41 mouse cellular contexts compared by ENCODE assay signal in the genomic region with DNA sequence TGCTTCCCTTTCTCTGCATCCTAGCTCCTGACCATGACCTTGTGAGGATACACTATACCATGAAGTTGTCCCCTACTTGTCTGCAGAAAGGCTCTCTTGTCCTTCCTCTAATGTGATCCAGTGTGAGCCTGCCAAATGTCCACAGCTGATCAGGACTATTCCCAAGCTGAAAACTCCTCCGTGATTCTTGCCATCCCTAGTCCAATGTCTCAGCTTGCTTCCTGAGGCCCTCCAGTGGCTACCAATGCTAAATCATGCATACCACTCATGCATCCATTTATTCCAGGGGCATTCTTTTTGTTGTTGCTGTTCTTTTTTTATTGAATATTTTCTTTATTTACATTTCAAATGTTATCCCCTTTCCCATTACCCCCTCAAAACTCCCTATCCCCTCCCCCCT. TPM values are rescaled to one million over a fixed set of nuclear protein-coding genes. Genes with fewer than 3 reads are reported as not detected.
DNase-seq lines count a peak whose midpoint lies in the region; ATAC-seq and TF ChIP-seq lines count a peak whose summit lies in the region.
"Had no signal": no experiment of that assay in that cellular context is flagged by ENCODE, and none has a peak within 500 bp of the region (broad histone marks: within the 10 kb centered on the region; RNA-seq: fewer than 3 reads in every experiment).

No protein-coding gene starts in this region.

- no peak overlapping the region for H3K9ac ChIP-seq in midbrain, postnatal 0 days (replicated peaks; ENCODE audit: low read length, poor library complexity, severe bottlenecking)
- H3K9ac ChIP-seq in midbrain, embryonic 16.5 days (ENCODE audit: low read depth, low read length) = no peak overlapping the region
- no peak overlapping the region for H3K9ac ChIP-seq in stomach, postnatal 0 days (ENCODE audit: low read length)
- H3K9ac ChIP-seq: embryonic facial prominence, embryonic 13.5 days; heart, embryonic 15.5 days; limb, embryonic 13.5 days; midbrain, embryonic 12.5 days had no signal

- H3K27ac ChIP-seq in midbrain, postnatal 0 days (ENCODE audit: low read depth, low read length) = no peak overlapping the region
- no peak overlapping the region for H3K27ac ChIP-seq in midbrain, embryonic 16.5 days (ENCODE audit: low read length)
- no peak overlapping the region for H3K27ac ChIP-seq in stomach, postnatal 0 days (replicated peaks)
- H3K27ac ChIP-seq: embryonic facial prominence, embryonic 13.5 days; heart, embryonic 10.5 days; heart, embryonic 15.5 days; limb, embryonic 13.5 days; midbrain, embryonic 12.5 days had no signal

- DNase-seq in cerebellum, postnatal 10 days = peak; percentile 53 to 56
- DNase-seq in cerebellum, adult 11 months = no peak
- peak; percentile 13 for DNase-seq in layer of hippocampus, adult 11-12 months (ENCODE audit: low spot score)
- no peak for DNase-seq in layer of hippocampus, adult 9-11 months
- DNase-seq in midbrain, postnatal 0 days (ENCODE audit: low spot score) = peak; percentile 60
- no peak for DNase-seq in stomach, postnatal 0 days (ENCODE audit: low spot score)
- no peak for DNase-seq in retina, embryonic 14.5 days (ENCODE audit: low spot score)
- DNase-seq: adrenal gland, adult 2 months; B cell, adult 2 months; gastrocnemius, postnatal 25 days; heart, adult 11 months; kidney, adult 8-10 months; kidney, postnatal 14 days; lung, postnatal 4 days; retina, postnatal 1 day; right cerebral cortex, postnatal 14 days had no signal

- H3K27me3 ChIP-seq in midbrain, postnatal 0 days (ENCODE audit: insufficient read depth, low read length) = no peaks in the 10 kb centered on the region
- no peaks in the 10 kb centered on the region for H3K27me3 ChIP-seq in midbrain, embryonic 16.5 days (ENCODE audit: control insufficient read depth, insufficient read depth, low read depth, low read length)
- H3K27me3 ChIP-seq in stomach, postnatal 0 days (ENCODE audit: control insufficient read depth, insufficient read depth, low read length) = no peaks in the 10 kb centered on the region
- H3K27me3 ChIP-seq: heart, embryonic 15.5 days; limb, embryonic 13.5 days; megakaryocyte, embryonic 14.5 days; midbrain, embryonic 12.5 days had no signal

- H3K4me1 ChIP-seq in midbrain, postnatal 0 days (ENCODE audit: insufficient read depth, low read length) = no peaks in the 10 kb centered on the region; the same call in 1 of the 2 replicates
- H3K4me1 ChIP-seq in midbrain, embryonic 16.5 days (ENCODE audit: control insufficient read depth, insufficient read depth, low read length) = peaks cover 23% of the 10 kb centered on the region
- no peaks in the 10 kb centered on the region for H3K4me1 ChIP-seq in stomach, postnatal 0 days (replicated peaks; ENCODE audit: control insufficient read depth, insufficient read depth)
- H3K4me1 ChIP-seq: embryonic facial prominence, embryonic 13.5 days; heart, embryonic 10.5 days; heart, embryonic 15.5 days; limb, embryonic 13.5 days; megakaryocyte, embryonic 14.5 days had no signal

- no peaks in the 10 kb centered on the region for H3K36me3 ChIP-seq in midbrain, postnatal 0 days (ENCODE audit: insufficient read depth, low read length)
- H3K36me3 ChIP-seq in midbrain, embryonic 16.5 days (ENCODE audit: control insufficient read depth, insufficient read depth, low read length) = no peaks in the 10 kb centered on the region
- H3K36me3 ChIP-seq in stomach, postnatal 0 days (ENCODE audit: control insufficient read depth, insufficient read depth, low read length) = no peaks in the 10 kb centered on the region
- H3K36me3 ChIP-seq: embryonic facial prominence, embryonic 13.5 days; heart, embryonic 10.5 days; heart, embryonic 15.5 days; limb, embryonic 13.5 days; midbrain, embryonic 12.5 days had no signal

- H3K4me3 ChIP-seq in midbrain, postnatal 0 days (ENCODE audit: low read depth, low read length) = no peak overlapping the region
- no peak overlapping the region for H3K4me3 ChIP-seq in midbrain, embryonic 16.5 days (ENCODE audit: low read depth, low read length)
- H3K4me3 ChIP-seq in stomach, postnatal 0 days (ENCODE audit: low read depth, low read length) = no peak overlapping the region
- H3K4me3 ChIP-seq: embryonic facial prominence, embryonic 13.5 days; erythroblast, embryonic 14.5 days; heart, embryonic 10.5 days; heart, embryonic 15.5 days; limb, embryonic 13.5 days; midbrain, embryonic 12.5 days had no signal

- H3K4me2 ChIP-seq in midbrain, postnatal 0 days (ENCODE audit: low read depth, low read length, poor library complexity, severe bottlenecking) = no peak overlapping the region
- H3K4me2 ChIP-seq in midbrain, embryonic 16.5 days (ENCODE audit: low read length) = no peak overlapping the region
- no peak overlapping the region for H3K4me2 ChIP-seq in stomach, postnatal 0 days (replicated peaks; ENCODE audit: low read depth)
- H3K4me2 ChIP-seq: embryonic facial prominence, embryonic 13.5 days; heart, embryonic 15.5 days; limb, embryonic 13.5 days; liver, embryonic 11.5 days; midbrain, embryonic 12.5 days had no signal

- no peaks in the 10 kb centered on the region for H3K9me3 ChIP-seq in midbrain, postnatal 0 days (ENCODE audit: low read length)
- no peaks in the 10 kb centered on the region for H3K9me3 ChIP-seq in midbrain, embryonic 16.5 days (replicated peaks; ENCODE audit: control insufficient read depth, low read length, poor library complexity, severe bottlenecking)
- H3K9me3 ChIP-seq in stomach, postnatal 0 days (ENCODE audit: control insufficient read depth, low read length) = no peaks in the 10 kb centered on the region
- H3K9me3 ChIP-seq: embryonic facial prominence, embryonic 13.5 days; heart, embryonic 10.5 days; heart, embryonic 15.5 days; limb, embryonic 13.5 days; midbrain, embryonic 12.5 days had no signal

- TF ChIP-seq EP300 in stomach, postnatal 0 days (optimal IDR thresholded peaks at IDR 0.05) = no peak

- ATAC-seq in midbrain, postnatal 0 days (ENCODE audit: low FRiP score) = no peak
- ATAC-seq in midbrain, embryonic 16.5 days = no peak
- no peak for ATAC-seq in stomach, postnatal 0 days (ENCODE audit: low FRiP score, low TSS enrichment)
- ATAC-seq: activated CD4-positive, CD25-positive, alpha-beta regulatory T cell, adult 4 months; intestine, embryonic 16.5 days had no signal

- peak; percentile 68 for TF ChIP-seq CTCF in midbrain, postnatal 0 days (IDR thresholded peaks at IDR 0.05)
- TF ChIP-seq CTCF in stomach, postnatal 0 days (IDR thresholded peaks at IDR 0.05; ENCODE audit: low read depth) = peak; percentile 7; the same call in 1 of the 2 replicates

- WGBS in midbrain, postnatal 0 days = 31% methylated on average over 1 of the region's 1 CpGs
- WGBS in midbrain, embryonic 16.5 days = 39% methylated on average over 1 of the region's 1 CpGs
- WGBS in stomach, postnatal 0 days = 28% methylated on average over 1 of the region's 1 CpGs

RNA-seq across cellular contexts. Expression of a gene that starts 21.6 kb away (rescaled TPM):
- total RNA-seq in midbrain, postnatal 0 days (2014; rRNA removed) = not detected in 2 replicates
- 0.23 TPM in 1 of 2 replicates, not detected in the other for polyA plus RNA-seq in midbrain, postnatal 0 days (2015; fragmentation: Nextera tagmentation; extraction: Ambion mirVana)
- 0.26 TPM in 1 of 2 replicates, not detected in the other for polyA plus RNA-seq in midbrain, embryonic 16.5 days (2015; fragmentation: Nextera tagmentation; extraction: Ambion mirVana)
- polyA plus RNA-seq in stomach, postnatal 0 days (2015; fragmentation: Nextera tagmentation; extraction: Ambion mirVana) = not detected in 2 replicates
- total RNA-seq: adrenal gland, adult 2 months; adrenal gland, postnatal 4 days; gastrocnemius, adult 18-20 months; gastrocnemius, postnatal 25 days; heart, postnatal 25 days; layer of hippocampus, adult 18-20 months; left cerebral cortex, adult 18-20 months; left cerebral cortex, postnatal 25 days had no signal
- polyA plus RNA-seq: activated CD4-positive, CD25-positive, alpha-beta regulatory T cell, adult 4 months; adrenal gland, adult 2 months; embryonic facial prominence, embryonic 13.5 days; erythroblast, embryonic 14.5 days; forebrain, embryonic 11.5 days; heart, embryonic 10.5 days; heart, embryonic 15.5 days; hindbrain, embryonic 11.5 days; intestine, embryonic 16.5 days; limb, embryonic 13.5 days; liver, embryonic 11.5 days; liver, embryonic 16.5 days; lung, embryonic 16.5 days; midbrain, embryonic 12.5 days; neural tube, embryonic 14.5 days; small intestine, adult 2 months; stomach, embryonic 14.5 days; urinary bladder, adult 2 months had no signal

Comparison
In these comparisons a context has a peak if more than half of its experiments do, and no peak if none do; other contexts are left out.
1. DNase-seq: peak in cerebellum, postnatal 10 days (2 of 2), layer of hippocampus, adult 11-12 months (single experiment) and midbrain, postnatal 0 days (single experiment); none in cerebellum, adult 11 months (single experiment), layer of hippocampus, adult 9-11 months (single experiment), stomach, postnatal 0 days (single experiment) and retina, embryonic 14.5 days (single experiment).